Mouse (Mus musculus) kidney, adult 2 months (tissue): ENCODE results near the gene Hnf1a. TPM values are rescaled to one million over a fixed set of nuclear protein-coding genes. Genes with fewer than 3 reads are reported as not detected.

Source experiments
- DNase-seq: peaks from one replicate; pipeline ENCODE4 v3.0.0; 2021
- H3K27ac ChIP-seq: fragments of 200-500 bp; 2 replicates; pipeline ENCODE4 v1.5.1; 2012; ENCODE audit warnings: low read depth, low read length, control low read depth, inconsistent platforms; ENCODE audit not compliant: insufficient read depth
- H3K27me3 ChIP-seq: fragments of 200-500 bp; replicated peaks from 2 replicates; pipeline ENCODE4 v1.6.1; 2012; ENCODE audit warnings: mild to moderate bottlenecking, moderate library complexity, low read length, inconsistent platforms; ENCODE audit not compliant: control insufficient read depth, insufficient read depth
- H3K36me3 ChIP-seq: fragments of 200-500 bp; 2 replicates; pipeline ENCODE4 v1.6.1; 2012; ENCODE audit warnings: mild to moderate bottlenecking, moderate library complexity, low read length, inconsistent platforms; ENCODE audit not compliant: control insufficient read depth, insufficient read depth
- H3K4me1 ChIP-seq: fragments of 200-500 bp; 2 replicates; pipeline ENCODE4 v1.6.1; 2011; ENCODE audit warnings: low read length; ENCODE audit not compliant: control insufficient read depth, insufficient read depth
- H3K4me3 ChIP-seq: fragments of 200-500 bp; 2 replicates; pipeline ENCODE4 v1.5.1; 2011; ENCODE audit warnings: mild to moderate bottlenecking, low read depth, low read length, control low read depth; ENCODE audit not compliant: insufficient read depth
- CTCF ChIP-seq: fragments of 200-500 bp; conservative IDR thresholded peaks from 2 replicates; pipeline ENCODE4 v1.5.1; 2011; ENCODE audit warnings: low read depth, mild to moderate bottlenecking, control low read depth, low read length, moderate library complexity, mixed read lengths; ENCODE audit not compliant: insufficient read depth, insufficient read length
- POLR2A ChIP-seq: fragments of 200-500 bp; IDR thresholded peaks from one replicate; pipeline ENCODE4 v1.6.1; 2011; ENCODE audit warnings: low read depth, low read length, control low read depth
- WGBS: fragments of 180-500 bp; shearing (Covaris S2); methylation state at CpG from one replicate; pipeline ENCODE4 v1.1.7; 2018; 5-methylcytosine and 5-hydroxymethylcytosine counted together
- polyA plus RNA-seq: library from polyadenylated mRNA; depleted of rRNA; stranded (reverse); fragments of >200 nt; gene quantifications from 2 replicates; pipeline ENCODE4 v1.2.3, GENCODE M21; 2012

Gene Hnf1a
- polyA plus RNA-seq, 1 experiment: 29.5 TPM

- Histone ChIP-seq H3K27me3 (no peaks in the 10 kb centered on the region), H3K27ac (no peak overlapping the region), H3K36me3 (no peaks in the 10 kb centered on the region), H3K4me1 (no peaks in the 10 kb centered on the region), H3K4me3 (no peak overlapping the region)
- no peak for TF ChIP-seq POLR2A
- no peak for TF ChIP-seq CTCF
- WGBS: 79% methylated on average over 8 of the region's 8 CpGs
- DNase-seq: no peak
Observed at GRCm38 (mm10) chr5:115001464-115001863, 30.6 kb upstream of the Hnf1a start.

GRCm38 (mm10) chr5:115000503-115000902, 29.6 kb upstream of the Hnf1a start:
- Histone ChIP-seq H3K36me3 (no peaks in the 10 kb centered on the region), H3K27me3 (no peaks in the 10 kb centered on the region), H3K4me3 (no peak overlapping the region), H3K27ac (no peak overlapping the region), H3K4me1 (no peaks in the 10 kb centered on the region)
- TF ChIP-seq POLR2A (no peak), CTCF (no peak)
- DNase-seq: no peak
- 75% methylated on average over 2 of the region's 2 CpGs for WGBS

GRCm38 (mm10) chr5:114997327-114997726, 26.4 kb upstream of the Hnf1a start:
- H3K27me3 ChIP-seq: no peaks in the 10 kb centered on the region
- 77% methylated on average over 6 of the region's 6 CpGs for WGBS
- TF ChIP-seq POLR2A (no peak), CTCF (no peak)

GRCm38 (mm10) chr5:114996447-114996846, 25.6 kb upstream of the Hnf1a start:
- H3K4me1 ChIP-seq: no peaks in the 10 kb centered on the region
- 79% methylated on average over 16 of the region's 16 CpGs for WGBS
- H3K4me3 ChIP-seq: no peak overlapping the region
- H3K36me3 ChIP-seq: no peaks in the 10 kb centered on the region
- H3K27me3 ChIP-seq: no peaks in the 10 kb centered on the region
- DNase-seq: no peak
- H3K27ac ChIP-seq: no peak overlapping the region
- TF ChIP-seq POLR2A (no peak), CTCF (no peak)

More at GRCm38 (mm10) chr5:114997327-114997726, 26.4 kb upstream of the Hnf1a start:
- no peaks in the 10 kb centered on the region for H3K36me3 ChIP-seq
- no peak overlapping the region for H3K27ac ChIP-seq
- H3K4me3 ChIP-seq: no peak overlapping the region
- no peak for DNase-seq
- no peaks in the 10 kb centered on the region for H3K4me1 ChIP-seq

GRCm38 (mm10) chr5:114985074-114985473, 14.2 kb upstream of the Hnf1a start:
- DNase-seq: no peak
- Histone ChIP-seq H3K4me1 (no peaks in the 10 kb centered on the region), H3K36me3 (no peaks in the 10 kb centered on the region), H3K27ac (no peak overlapping the region), H3K27me3 (no peaks in the 10 kb centered on the region), H3K4me3 (no peak overlapping the region)
- TF ChIP-seq CTCF: no peak
- no peak for TF ChIP-seq POLR2A

- WGBS: 72% methylated on average over 15 of the region's 15 CpGs
- no peaks in the 10 kb centered on the region for H3K36me3 ChIP-seq
- no peak overlapping the region for H3K27ac ChIP-seq
- TF ChIP-seq CTCF (no peak), POLR2A (no peak)
- no peak overlapping the region for H3K4me3 ChIP-seq
- no peaks in the 10 kb centered on the region; the same call in 1 of the 2 replicates for H3K4me1 ChIP-seq
- no peaks in the 10 kb centered on the region for H3K27me3 ChIP-seq
- no peak for DNase-seq
Observed at GRCm38 (mm10) chr5:114982001-114982400, 11.1 kb upstream of the Hnf1a start.

GRCm38 (mm10) chr5:114980122-114980748, 9.3 kb upstream of the Hnf1a start:
- DNase-seq: no peak
- WGBS: 48% methylated on average over 16 of the region's 16 CpGs
- Histone ChIP-seq H3K36me3 (no peaks in the 10 kb centered on the region), H3K4me3 (peak overlapping the region; percentile 4; the same call in 1 of the 2 replicates), H3K4me1 (no peaks in the 10 kb centered on the region; the same call in 1 of the 2 replicates), H3K27ac (no peak overlapping the region), H3K27me3 (no peaks in the 10 kb centered on the region)
- TF ChIP-seq CTCF (no peak), POLR2A (peak; percentile 6)
